11 mouse cellular contexts compared by ENCODE assay signal in the genomic region with DNA sequence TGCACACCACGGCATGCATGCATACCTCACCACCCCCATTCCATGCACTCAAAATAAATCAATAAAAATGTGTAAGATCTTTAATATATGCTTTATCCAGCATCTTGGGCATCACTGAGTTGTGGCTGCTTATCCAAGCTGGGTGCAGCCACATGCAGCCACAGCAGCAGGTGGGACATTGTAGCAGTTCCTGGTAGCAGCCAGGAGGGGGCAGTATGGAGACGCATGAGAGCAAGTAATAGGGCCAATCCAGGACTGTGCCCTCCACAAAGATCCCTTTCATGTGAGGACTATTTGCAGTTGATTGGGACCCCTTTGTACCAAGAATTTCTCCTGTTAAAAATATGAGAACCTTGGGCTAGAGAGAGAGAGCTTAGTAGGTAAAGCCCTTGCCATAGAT. TPM values are rescaled to one million over a fixed set of nuclear protein-coding genes. Genes with fewer than 3 reads are reported as not detected.
A peak's percentile ranks its signal among the peaks of the same experiment; 100 is the strongest.
DNase-seq lines count a peak whose midpoint lies in the region; ATAC-seq and TF ChIP-seq lines count a peak whose summit lies in the region.
"Had no signal": no experiment of that assay in that cellular context is flagged by ENCODE, and none has a peak within 500 bp of the region (broad histone marks: within the 10 kb centered on the region; RNA-seq: fewer than 3 reads in every experiment).

No protein-coding gene starts in this region.

- H3K27me3 ChIP-seq in forebrain, postnatal 0 days (ENCODE audit: insufficient read depth, low read length): no peaks in the 10 kb centered on the region
- no peaks in the 10 kb centered on the region for H3K27me3 ChIP-seq in forebrain, embryonic 12.5 days
- no peaks in the 10 kb centered on the region for H3K27me3 ChIP-seq in stomach, postnatal 0 days (ENCODE audit: control insufficient read depth, insufficient read depth, low read length)
- H3K27me3 ChIP-seq in kidney, embryonic 14.5 days (ENCODE audit: control insufficient read depth, insufficient read depth, low read length): no peaks in the 10 kb centered on the region
- H3K27me3 ChIP-seq: limb, embryonic 12.5 days had no signal

- H3K4me2 ChIP-seq in forebrain, postnatal 0 days (ENCODE audit: low read depth): no peak overlapping the region
- no peak overlapping the region for H3K4me2 ChIP-seq in forebrain, embryonic 12.5 days
- H3K4me2 ChIP-seq in stomach, postnatal 0 days (replicated peaks; ENCODE audit: low read depth): no peak overlapping the region
- H3K4me2 ChIP-seq in kidney, embryonic 14.5 days (replicated peaks; ENCODE audit: low read depth, low read length): no peak overlapping the region
- H3K4me2 ChIP-seq: limb, embryonic 12.5 days had no signal

- no peaks in the 10 kb centered on the region for H3K9me3 ChIP-seq in forebrain, postnatal 0 days (ENCODE audit: low read length)
- H3K9me3 ChIP-seq in forebrain, embryonic 12.5 days: no peaks in the 10 kb centered on the region
- H3K9me3 ChIP-seq in stomach, postnatal 0 days (ENCODE audit: control insufficient read depth, low read length): no peaks in the 10 kb centered on the region
- H3K9me3 ChIP-seq in kidney, embryonic 14.5 days (ENCODE audit: control insufficient read depth, low read length): no peaks in the 10 kb centered on the region
- H3K9me3 ChIP-seq: hindbrain, embryonic 10.5 days; limb, embryonic 12.5 days had no signal

- no peaks in the 10 kb centered on the region for H3K4me1 ChIP-seq in forebrain, postnatal 0 days (ENCODE audit: insufficient read depth)
- H3K4me1 ChIP-seq in forebrain, embryonic 12.5 days: peaks cover 8% of the 10 kb centered on the region
- no peaks in the 10 kb centered on the region for H3K4me1 ChIP-seq in stomach, postnatal 0 days (replicated peaks; ENCODE audit: control insufficient read depth, insufficient read depth)
- no peaks in the 10 kb centered on the region for H3K4me1 ChIP-seq in kidney, embryonic 14.5 days (ENCODE audit: control insufficient read depth, insufficient read depth, low read length)

- no peak overlapping the region for H3K9ac ChIP-seq in forebrain, postnatal 0 days
- H3K9ac ChIP-seq in forebrain, embryonic 12.5 days: no peak overlapping the region
- H3K9ac ChIP-seq in stomach, postnatal 0 days (ENCODE audit: low read length): no peak overlapping the region
- no peak overlapping the region for H3K9ac ChIP-seq in kidney, embryonic 14.5 days (ENCODE audit: low read depth, low read length)
- H3K9ac ChIP-seq: limb, embryonic 12.5 days had no signal

- H3K36me3 ChIP-seq in forebrain, postnatal 0 days (ENCODE audit: insufficient read depth): peaks cover 5% of the 10 kb centered on the region
- no peaks in the 10 kb centered on the region for H3K36me3 ChIP-seq in forebrain, embryonic 12.5 days (replicated peaks)
- H3K36me3 ChIP-seq in stomach, postnatal 0 days (ENCODE audit: control insufficient read depth, insufficient read depth, low read length): no peaks in the 10 kb centered on the region
- no peaks in the 10 kb centered on the region for H3K36me3 ChIP-seq in kidney, embryonic 14.5 days (ENCODE audit: control insufficient read depth, insufficient read depth, low read length)
- H3K36me3 ChIP-seq: limb, embryonic 12.5 days had no signal

- no peak for TF ChIP-seq EP300 in stomach, postnatal 0 days (optimal IDR thresholded peaks at IDR 0.05)

- H3K27ac ChIP-seq in forebrain, postnatal 0 days (ENCODE audit: low read depth, low read length): no peak overlapping the region
- no peak overlapping the region for H3K27ac ChIP-seq in forebrain, embryonic 12.5 days
- H3K27ac ChIP-seq in stomach, postnatal 0 days (replicated peaks): no peak overlapping the region
- H3K27ac ChIP-seq in kidney, embryonic 14.5 days (ENCODE audit: low read depth, low read length): no peak overlapping the region
- H3K27ac ChIP-seq: hindbrain, embryonic 10.5 days; limb, embryonic 12.5 days had no signal

- no peak overlapping the region for H3K4me3 ChIP-seq in forebrain, postnatal 0 days (ENCODE audit: low read depth, low read length)
- H3K4me3 ChIP-seq in forebrain, embryonic 12.5 days (replicated peaks): no peak overlapping the region
- H3K4me3 ChIP-seq in stomach, postnatal 0 days (ENCODE audit: low read depth, low read length): no peak overlapping the region
- no peak overlapping the region for H3K4me3 ChIP-seq in kidney, embryonic 14.5 days (ENCODE audit: low read length)
- H3K4me3 ChIP-seq: hindbrain, embryonic 10.5 days; limb, embryonic 12.5 days had no signal

- no peak for ATAC-seq in forebrain, postnatal 0 days
- no peak for ATAC-seq in forebrain, embryonic 12.5 days (ENCODE audit: low FRiP score)
- ATAC-seq in stomach, postnatal 0 days (ENCODE audit: low FRiP score, low TSS enrichment): no peak
- ATAC-seq in kidney, embryonic 14.5 days (ENCODE audit: low FRiP score, low TSS enrichment): no peak

- TF ChIP-seq POLR2A in brain, embryonic 14.5 days (IDR thresholded peaks at IDR 0.05; ENCODE audit: borderline replicate concordance, extremely low read depth, insufficient read depth, insufficient read length, poor library complexity, severe bottlenecking): no peak

- DNase-seq in forebrain, postnatal 0 days: no peak
- peak; percentile 30 for DNase-seq in retina, embryonic 14.5 days (ENCODE audit: low spot score)
- DNase-seq in retina, postnatal 1 day: no peak
- DNase-seq in brain, embryonic 14.5 days (ENCODE audit: low read depth): no peak
- no peak for DNase-seq in stomach, postnatal 0 days (ENCODE audit: low spot score)
- no peak for DNase-seq in cerebellum, postnatal 14 days

- WGBS in forebrain, postnatal 0 days: 72% methylated on average over 2 of the region's 2 CpGs
- 65% methylated on average over 2 of the region's 2 CpGs for WGBS in forebrain, embryonic 12.5 days
- WGBS in stomach, postnatal 0 days: 67% methylated on average over 2 of the region's 2 CpGs
- WGBS in kidney, embryonic 14.5 days: 73% methylated on average over 2 of the region's 2 CpGs

- TF ChIP-seq CTCF in forebrain, postnatal 0 days (IDR thresholded peaks at IDR 0.05; ENCODE audit: low read depth): peak; percentile 39
- peak; percentile 38; the same call in 1 of the 2 replicates for TF ChIP-seq CTCF in brain, embryonic 14.5 days (IDR thresholded peaks at IDR 0.05; ENCODE audit: borderline replicate concordance, extremely low read depth, insufficient read depth, insufficient read length)
- peak; percentile 66 for TF ChIP-seq CTCF in stomach, postnatal 0 days (IDR thresholded peaks at IDR 0.05; ENCODE audit: low read depth)

RNA-seq across cellular contexts. Expression of a gene that starts 18.8 kb away (rescaled TPM):
- 13.5 and 16.7 TPM in 2 replicates for total RNA-seq in forebrain, postnatal 0 days (2014; rRNA removed)
- polyA plus RNA-seq in forebrain, postnatal 0 days (2015; fragmentation: Nextera tagmentation; extraction: Ambion mirVana): 6.4 and 7.8 TPM in 2 replicates
- 12.7 and 15.2 TPM in 2 replicates for polyA plus RNA-seq in forebrain, embryonic 12.5 days (2016; fragmentation: Nextera tagmentation; extraction: Ambion mirVana)
- 26.2 and 35.1 TPM in 2 replicates for polyA plus RNA-seq in brain, embryonic 14.5 days (2012; rRNA removed)
- polyA plus RNA-seq in stomach, postnatal 0 days (2015; fragmentation: Nextera tagmentation; extraction: Ambion mirVana): 4.2 and 5.0 TPM in 2 replicates
- polyA plus RNA-seq in kidney, embryonic 14.5 days (2014; fragmentation: Nextera tagmentation; extraction: Ambion mirVana): 7.2 and 10.1 TPM in 2 replicates

RNA-seq across cellular contexts. Expression of a gene that starts 47.4 kb away (rescaled TPM):
- total RNA-seq in forebrain, postnatal 0 days (2014; rRNA removed): 0.38 and 0.62 TPM in 2 replicates
- 0.12 and 0.13 TPM in 2 replicates for polyA plus RNA-seq in forebrain, postnatal 0 days (2015; fragmentation: Nextera tagmentation; extraction: Ambion mirVana)
- 0.10 and 0.19 TPM in 2 replicates for polyA plus RNA-seq in forebrain, embryonic 12.5 days (2016; fragmentation: Nextera tagmentation; extraction: Ambion mirVana)
- polyA plus RNA-seq in brain, embryonic 14.5 days (2012; rRNA removed): 0.34 and 0.49 TPM in 2 replicates
- polyA plus RNA-seq in stomach, postnatal 0 days (2015; fragmentation: Nextera tagmentation; extraction: Ambion mirVana): not detected in 2 replicates
- polyA plus RNA-seq in kidney, embryonic 14.5 days (2014; fragmentation: Nextera tagmentation; extraction: Ambion mirVana): 0.20 TPM in 1 of 2 replicates, not detected in the other
- polyA plus RNA-seq: stomach, embryonic 16.5 days had no signal
